Mouse (Mus musculus) gastrocnemius, postnatal 14 days (tissue): ENCODE results near the gene Cfap221. TPM values are rescaled to one million over a fixed set of nuclear protein-coding genes. Genes with fewer than 3 reads are reported as not detected.

ENCODE experiments used
- DNase-seq: peaks from one replicate; pipeline ENCODE4 v3.0.0; 2021; ENCODE audit warnings: mixed read lengths
- intact Hi-C: fragments of 180-260 bp; cut with DNase I; formaldehyde crosslinking; loops from one replicate; pipeline ENCODE4 v1.15.1; 2025; ENCODE audit warnings: low total_unique reads
- total RNA-seq, 2 experiments: library from RNA; stranded (reverse); gene quantifications; 2 replicates each; pipeline ENCODE4 v1.2.3; 2021

Cfap221 gene
- total RNA-seq, 2 experiments from 2014 or later, result not detected

GRCm38 (mm10) chr1:119912953-119913814 is 83.8 kb downstream of the Cfap221 start, which contains the start of gene Tmem177:
Gene Tmem177, minus strand, starts transcription at chr1:119913208.
- peak; percentile 94 for DNase-seq
- intact Hi-C loops, result no loop called here

- intact Hi-C loops, result no loop called here
- DNase-seq, result no peak
These were observed 89.8 kb downstream of the Cfap221 start for GRCm38 (mm10) chr1:119907206-119907748.

GRCm38 (mm10) chr1:119903231-119903620 is 93.8 kb downstream of the Cfap221 start:
- no peak for DNase-seq
- intact Hi-C loops, result no loop called here

- no peak for DNase-seq
- intact Hi-C loops, result no loop called here
These were observed 94.3 kb downstream of the Cfap221 start for GRCm38 (mm10) chr1:119902551-119903230.

- no peak for DNase-seq
- intact Hi-C loops, result no loop called here
These were observed 97.6 kb downstream of the Cfap221 start for GRCm38 (mm10) chr1:119899195-119900123.

- intact Hi-C loops, result loop anchor here (5.0 kb wide), 1 partner anchor 58 kb away; the partner anchor contains the start of gene Ptpn4
- peak; percentile 61 for DNase-seq
These were observed 102.1 kb downstream of the Cfap221 start for GRCm38 (mm10) chr1:119894936-119895335.

- intact Hi-C loops, result loop anchor here (5.0 kb wide), 1 partner anchor 56 kb away; the partner anchor contains the start of gene Ptpn4
- DNase-seq, result no peak
These were observed 103.4 kb downstream of the Cfap221 start for GRCm38 (mm10) chr1:119893600-119893999.

- intact Hi-C loops, result loop anchor here (5.0 kb wide), 1 partner anchor 56 kb away; the partner anchor contains the start of gene Ptpn4
- no peak for DNase-seq
These were observed 104.1 kb downstream of the Cfap221 start for GRCm38 (mm10) chr1:119892933-119893332.

GRCm38 (mm10) chr1:119891865-119892264 is 105.2 kb downstream of the Cfap221 start:
- intact Hi-C loops, result loop anchor here (5.0 kb wide), 1 partner anchor 55 kb away; the partner anchor contains the start of gene Ptpn4

GRCm38 (mm10) chr1:119891149-119891548 is 105.9 kb downstream of the Cfap221 start:
- intact Hi-C loops, result loop anchor here (5.0 kb wide), 1 partner anchor 54 kb away; the partner anchor contains the start of gene Ptpn4
- no peak for DNase-seq

More at GRCm38 (mm10) chr1:119891865-119892264, 105.2 kb downstream of the Cfap221 start:
- DNase-seq, result no peak

GRCm38 (mm10) chr1:119889347-119889746 is 107.7 kb downstream of the Cfap221 start:
- intact Hi-C loops, result no loop called here

GRCm38 (mm10) chr1:119886320-119886719 is 110.7 kb downstream of the Cfap221 start:
- DNase-seq, result no peak
- intact Hi-C loops, result no loop called here

More at GRCm38 (mm10) chr1:119889347-119889746, 107.7 kb downstream of the Cfap221 start:
- DNase-seq, result no peak

GRCm38 (mm10) chr1:119884272-119884671 is 112.8 kb downstream of the Cfap221 start:
- no peak for DNase-seq
- intact Hi-C loops, result no loop called here

- DNase-seq, result peak; percentile 50
- intact Hi-C loops, result no loop called here
These were observed 118.1 kb downstream of the Cfap221 start for GRCm38 (mm10) chr1:119878909-119879308.

- intact Hi-C loops, result no loop called here
- no peak for DNase-seq
These were observed 119.6 kb downstream of the Cfap221 start for GRCm38 (mm10) chr1:119877469-119877868.
